Mouse (Mus musculus): ENCODE measurements at regions not wholly inside any gene's neighbourhood (a gene's known extent, or its start where the extent isn't known, plus 50 kb on each side); places are given as distances from the start of the nearest gene placed in this dataset.

- DNase-seq (ENCODE audit: low spot score) = peak; percentile 45
These were observed 572.6 kb upstream of the Robo2 start for GRCm38 (mm10) chr16:74984207-74984606.

GRCm38 (mm10) chr16:74966099-74966498 is 554.5 kb upstream of the Robo2 start:
- no peak for DNase-seq (ENCODE audit: low spot score)

GRCm38 (mm10) chr16:74929739-74930138 is 518.1 kb upstream of the Robo2 start:
- DNase-seq (ENCODE audit: low spot score) = no peak

GRCm38 (mm10) chr16:74900835-74901234 is 489.2 kb upstream of the Robo2 start:
- DNase-seq (ENCODE audit: low spot score) = peak; percentile 12

GRCm38 (mm10) chr16:74887724-74888123 is 476.1 kb upstream of the Robo2 start:
- DNase-seq (ENCODE audit: low spot score) = no peak

GRCm38 (mm10) chr16:74878603-74879002 is 467.0 kb upstream of the Robo2 start:
- DNase-seq (ENCODE audit: low spot score) = no peak

- peak; percentile 15 for DNase-seq (ENCODE audit: low spot score)
These were observed 462.1 kb upstream of the Robo2 start for GRCm38 (mm10) chr16:74873756-74874155.

GRCm38 (mm10) chr16:74857752-74858151 is 446.1 kb upstream of the Robo2 start:
- no peak for DNase-seq (ENCODE audit: low spot score)

GRCm38 (mm10) chr16:74840006-74840405 is 428.4 kb upstream of the Robo2 start:
- DNase-seq (ENCODE audit: low spot score) = no peak

GRCm38 (mm10) chr16:74814386-74814785 is 402.8 kb upstream of the Robo2 start:
- DNase-seq (ENCODE audit: low spot score) = no peak

GRCm38 (mm10) chr16:74809154-74809825 is 397.7 kb upstream of the Robo2 start:
- DNase-seq (ENCODE audit: low spot score) = no peak

- no peak for DNase-seq (ENCODE audit: low spot score)
These were observed 395.1 kb upstream of the Robo2 start for GRCm38 (mm10) chr16:74806775-74807174.

- DNase-seq (ENCODE audit: low spot score) = peak; percentile 15
These were observed 389.7 kb upstream of the Robo2 start for GRCm38 (mm10) chr16:74801296-74801695.

- DNase-seq (ENCODE audit: low spot score) = no peak
These were observed 384.7 kb upstream of the Robo2 start for GRCm38 (mm10) chr16:74796303-74796653.

GRCm38 (mm10) chr16:74795360-74796302 is 384.0 kb upstream of the Robo2 start:
- no peak for DNase-seq (ENCODE audit: low spot score)

- no peak for DNase-seq (ENCODE audit: low spot score)
These were observed 373.9 kb upstream of the Robo2 start for GRCm38 (mm10) chr16:74785365-74786119.

GRCm38 (mm10) chr16:74780388-74780787 is 368.8 kb upstream of the Robo2 start:
- DNase-seq (ENCODE audit: low spot score) = no peak

- no peak for DNase-seq (ENCODE audit: low spot score)
These were observed 356.6 kb upstream of the Robo2 start for GRCm38 (mm10) chr16:74768264-74768663.

GRCm38 (mm10) chr16:74756720-74757345 is 345.2 kb upstream of the Robo2 start:
- no peak for DNase-seq (ENCODE audit: low spot score)

GRCm38 (mm10) chr16:74750900-74751299 is 339.3 kb upstream of the Robo2 start:
- no peak for DNase-seq (ENCODE audit: low spot score)

- no peak for DNase-seq (ENCODE audit: low spot score)
These were observed 337.4 kb upstream of the Robo2 start for GRCm38 (mm10) chr16:74749006-74749405.

GRCm38 (mm10) chr16:74743512-74743911 is 331.9 kb upstream of the Robo2 start:
- DNase-seq (ENCODE audit: low spot score) = no peak
